Mouse (Mus musculus): Measurements from ENCODE around the gene Gzmk. TPM values are rescaled to one million over a fixed set of nuclear protein-coding genes. Genes with fewer than 3 reads are reported as not detected.
"Not testable (repeated sequence)": the region's sequence is repeated elsewhere in the genome, so short reads cannot be mapped to it uniquely, and the experiment has no call there.

The Gzmk gene
- polyA plus RNA-seq, 1 experiment from 2014 or later: not detected

DNA sequence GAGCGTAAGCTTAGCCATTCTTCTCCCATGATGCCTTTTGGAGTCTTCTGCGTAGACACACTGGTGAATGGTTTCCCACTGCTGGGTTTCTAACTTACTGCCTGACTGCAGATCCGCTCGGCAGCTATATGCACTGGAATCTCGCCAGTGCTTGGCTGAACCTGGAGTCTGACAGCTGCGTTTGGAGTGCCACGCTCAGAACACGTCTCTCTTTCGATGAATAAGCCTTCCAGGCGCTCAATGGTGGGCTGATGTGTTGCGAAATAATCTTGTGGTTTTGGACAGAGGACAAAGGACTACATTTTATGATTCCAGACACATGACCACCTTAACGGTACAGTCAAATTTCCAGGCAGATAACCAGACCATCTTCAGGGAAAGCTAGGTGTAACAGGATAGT is 37.1 kb upstream of the Gzmk start:
- no peak for ATAC-seq (ENCODE audit: low FRiP score, low TSS enrichment)

DNA sequence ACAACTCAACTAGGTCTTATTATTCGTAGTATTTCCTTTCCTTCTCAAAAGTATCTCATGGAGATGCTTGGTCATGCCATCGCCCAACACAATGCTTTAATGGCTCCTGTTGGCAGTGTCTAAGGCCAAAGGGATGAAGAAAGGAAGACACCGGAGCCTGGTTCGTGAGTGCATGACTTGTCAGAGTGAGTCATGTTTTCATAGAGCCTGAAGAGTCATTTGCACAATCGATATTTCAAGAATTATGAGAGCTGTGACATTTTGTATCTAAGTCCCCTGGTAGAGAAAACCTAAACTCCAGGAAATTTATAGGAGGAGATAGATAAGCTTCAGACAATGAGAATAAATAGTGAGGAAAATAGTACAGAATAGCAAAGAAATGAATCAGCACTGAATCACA is 33.5 kb upstream of the Gzmk start:
- Histone ChIP-seq H3K27ac (replicated peaks) (no peak overlapping the region), H3K4me1 (replicated peaks; ENCODE audit: control insufficient read depth, insufficient read depth) (no peaks in the 10 kb centered on the region), H3K9me3 (ENCODE audit: control insufficient read depth, low read length) (no peaks in the 10 kb centered on the region), H3K4me3 (ENCODE audit: low read depth, low read length) (no peak overlapping the region), H3K4me2 (replicated peaks; ENCODE audit: low read depth) (no peak overlapping the region), H3K9ac (ENCODE audit: low read length) (no peak overlapping the region), H3K27me3 (ENCODE audit: control insufficient read depth, insufficient read depth, low read length) (no peaks in the 10 kb centered on the region), H3K36me3 (ENCODE audit: control insufficient read depth, insufficient read depth, low read length) (no peaks in the 10 kb centered on the region)
- ATAC-seq (ENCODE audit: low FRiP score, low TSS enrichment) (no peak), DNase-seq (ENCODE audit: low spot score) (no peak)
- no peak for TF ChIP-seq EP300 (optimal IDR thresholded peaks at IDR 0.05)
- TF ChIP-seq CTCF (IDR thresholded peaks at IDR 0.05; ENCODE audit: low read depth): no peak
- 84% methylated on average over 5 of the region's 5 CpGs for WGBS

More for the DNA sequence above, 37.1 kb upstream of the Gzmk start:
- Histone ChIP-seq H3K4me2 (replicated peaks; ENCODE audit: low read depth) (no peak overlapping the region), H3K36me3 (ENCODE audit: control insufficient read depth, insufficient read depth, low read length) (no peaks in the 10 kb centered on the region), H3K9me3 (ENCODE audit: control insufficient read depth, low read length) (no peaks in the 10 kb centered on the region), H3K27me3 (ENCODE audit: control insufficient read depth, insufficient read depth, low read length) (no peaks in the 10 kb centered on the region), H3K9ac (ENCODE audit: low read length) (no peak overlapping the region), H3K27ac (replicated peaks) (no peak overlapping the region), H3K4me1 (replicated peaks; ENCODE audit: control insufficient read depth, insufficient read depth) (no peaks in the 10 kb centered on the region), H3K4me3 (ENCODE audit: low read depth, low read length) (no peak overlapping the region)
- TF ChIP-seq EP300 (optimal IDR thresholded peaks at IDR 0.05) (no peak), CTCF (IDR thresholded peaks at IDR 0.05; ENCODE audit: low read depth) (no peak)
- 37% methylated on average over 12 of the region's 12 CpGs for WGBS
- no peak for DNase-seq (ENCODE audit: low spot score)

- Histone ChIP-seq H3K9me3 (ENCODE audit: control insufficient read depth, low read length) (no peaks in the 10 kb centered on the region), H3K27ac (replicated peaks) (no peak overlapping the region), H3K4me3 (ENCODE audit: low read depth, low read length) (no peak overlapping the region), H3K27me3 (ENCODE audit: control insufficient read depth, insufficient read depth, low read length) (no peaks in the 10 kb centered on the region), H3K36me3 (ENCODE audit: control insufficient read depth, insufficient read depth, low read length) (no peaks in the 10 kb centered on the region), H3K4me1 (replicated peaks; ENCODE audit: control insufficient read depth, insufficient read depth) (no peaks in the 10 kb centered on the region), H3K4me2 (replicated peaks; ENCODE audit: low read depth) (no peak overlapping the region), H3K9ac (ENCODE audit: low read length) (no peak overlapping the region)
- no peak for ATAC-seq (ENCODE audit: low FRiP score, low TSS enrichment)
- no peak for DNase-seq (ENCODE audit: low spot score)
- WGBS: 47% methylated on average over 5 of the region's 5 CpGs
- TF ChIP-seq CTCF (IDR thresholded peaks at IDR 0.05; ENCODE audit: low read depth) (peak; percentile 52), EP300 (optimal IDR thresholded peaks at IDR 0.05) (no peak)
Measured at GRCm38 (mm10) chr13:113257190-113257589, 31.5 kb upstream of the Gzmk start.

GRCm38 (mm10) chr13:113256766-113257165 is 31.1 kb upstream of the Gzmk start:
- H3K36me3 ChIP-seq (ENCODE audit: control insufficient read depth, insufficient read depth, low read length): no peaks in the 10 kb centered on the region
- H3K9ac ChIP-seq (ENCODE audit: low read length): no peak overlapping the region
- no peak for TF ChIP-seq CTCF (IDR thresholded peaks at IDR 0.05; ENCODE audit: low read depth)
- TF ChIP-seq EP300 (optimal IDR thresholded peaks at IDR 0.05): no peak
- no peaks in the 10 kb centered on the region for H3K27me3 ChIP-seq (ENCODE audit: control insufficient read depth, insufficient read depth, low read length)
- WGBS: 78% methylated on average over 2 of the region's 2 CpGs
- no peak overlapping the region for H3K27ac ChIP-seq (replicated peaks)
- H3K9me3 ChIP-seq (ENCODE audit: control insufficient read depth, low read length): no peaks in the 10 kb centered on the region
- no peak overlapping the region for H3K4me2 ChIP-seq (replicated peaks; ENCODE audit: low read depth)
- no peak for DNase-seq (ENCODE audit: low spot score)
- H3K4me3 ChIP-seq (ENCODE audit: low read depth, low read length): no peak overlapping the region
- ATAC-seq (ENCODE audit: low FRiP score, low TSS enrichment): no peak
- H3K4me1 ChIP-seq (replicated peaks; ENCODE audit: control insufficient read depth, insufficient read depth): no peaks in the 10 kb centered on the region

DNA sequence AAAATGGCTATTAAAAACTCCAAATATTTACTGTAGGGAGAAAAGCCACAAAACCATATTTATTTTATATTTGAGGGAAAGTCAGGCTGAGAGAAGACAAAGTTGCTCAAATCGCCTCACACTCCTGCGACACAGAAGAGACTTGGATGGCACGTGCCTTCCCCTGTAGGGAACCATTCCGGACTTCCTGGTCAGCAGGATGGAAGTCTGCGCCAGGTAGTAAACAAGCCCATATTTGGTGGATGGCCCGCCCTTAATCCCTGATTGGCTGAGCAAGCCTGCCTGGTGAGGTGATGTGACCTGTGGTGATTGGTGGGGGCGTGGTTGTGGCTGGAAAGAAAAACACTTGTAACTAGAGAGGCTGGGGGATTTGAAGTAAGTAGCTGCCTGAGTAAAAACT is 26.9 kb upstream of the Gzmk start:
- not testable (repeated sequence) for H3K4me3 ChIP-seq (ENCODE audit: low read depth, low read length); DNase-seq (ENCODE audit: low spot score); ATAC-seq (ENCODE audit: low FRiP score, low TSS enrichment); H3K27ac ChIP-seq (replicated peaks); H3K4me1 ChIP-seq (replicated peaks; ENCODE audit: control insufficient read depth, insufficient read depth); H3K4me2 ChIP-seq (replicated peaks; ENCODE audit: low read depth); H3K27me3 ChIP-seq (ENCODE audit: control insufficient read depth, insufficient read depth, low read length); H3K9ac ChIP-seq (ENCODE audit: low read length); H3K9me3 ChIP-seq (ENCODE audit: control insufficient read depth, low read length); H3K36me3 ChIP-seq (ENCODE audit: control insufficient read depth, insufficient read depth, low read length)
- WGBS: 63% methylated on average over 7 of the region's 7 CpGs

GRCm38 (mm10) chr13:113245025-113245424 is 19.3 kb upstream of the Gzmk start:
- no peaks in the 10 kb centered on the region for H3K36me3 ChIP-seq (ENCODE audit: control insufficient read depth, insufficient read depth, low read length)
- no peak for ATAC-seq (ENCODE audit: low FRiP score, low TSS enrichment)
- no peak overlapping the region for H3K27ac ChIP-seq (replicated peaks)
- H3K27me3 ChIP-seq (ENCODE audit: control insufficient read depth, insufficient read depth, low read length): no peaks in the 10 kb centered on the region
- TF ChIP-seq EP300 (optimal IDR thresholded peaks at IDR 0.05) (no peak), CTCF (IDR thresholded peaks at IDR 0.05; ENCODE audit: low read depth) (no peak)
- no peak overlapping the region for H3K9ac ChIP-seq (ENCODE audit: low read length)
- no peaks in the 10 kb centered on the region for H3K4me1 ChIP-seq (replicated peaks; ENCODE audit: control insufficient read depth, insufficient read depth)
- H3K9me3 ChIP-seq (ENCODE audit: control insufficient read depth, low read length): no peaks in the 10 kb centered on the region
- H3K4me2 ChIP-seq (replicated peaks; ENCODE audit: low read depth): no peak overlapping the region
- WGBS: 72% methylated on average over 8 of the region's 8 CpGs
- DNase-seq (ENCODE audit: low spot score): no peak
- H3K4me3 ChIP-seq (ENCODE audit: low read depth, low read length): no peak overlapping the region
